Mouse (Mus musculus) neural tube, embryonic 11.5 days (tissue): ENCODE measurements around the gene Fam198a. TPM values are rescaled to one million over a fixed set of nuclear protein-coding genes. Genes with fewer than 3 reads are reported as not detected.

Experiments used
- ATAC-seq: fragments of 200-750 bp; cut with Nextera tagmentation; 2 replicates; pipeline ENCODE4 v1.8.0; 2017; ENCODE audit warnings: moderate number of reproducible peaks, mild to moderate bottlenecking, moderate TSS enrichment, moderate library complexity; ENCODE audit not compliant: insufficient read depth, low FRiP score, low TSS enrichment
- DNase-seq: peaks from one replicate; pipeline ENCODE4 v3.0.0-alpha.2; 2015; ENCODE audit warnings: low spot score
- H3K27ac ChIP-seq: fragments of 300-500 bp; sonication (generic); 2 replicates; pipeline ENCODE4 v1.5.1; 2014; ENCODE audit warnings: low read depth, mild to moderate bottlenecking, low read length
- H3K27me3 ChIP-seq: fragments of 300-500 bp; sonication (generic); 2 replicates; pipeline ENCODE4 v1.6.1; 2014; ENCODE audit warnings: mild to moderate bottlenecking, low read length, mixed read lengths; ENCODE audit not compliant: control insufficient read depth, insufficient read depth
- H3K36me3 ChIP-seq: fragments of 300-500 bp; sonication (generic); 2 replicates; pipeline ENCODE4 v1.6.1; 2014; ENCODE audit warnings: mild to moderate bottlenecking, low read length, moderate library complexity, mixed read lengths; ENCODE audit not compliant: control insufficient read depth, insufficient read depth
- H3K4me1 ChIP-seq: fragments of 300-500 bp; sonication (generic); 2 replicates; pipeline ENCODE4 v1.6.1; 2014; ENCODE audit warnings: low read length, mixed read lengths; ENCODE audit not compliant: control insufficient read depth, insufficient read depth
- H3K4me2 ChIP-seq: fragments of 300-500 bp; sonication (generic); 2 replicates; pipeline ENCODE4 v1.6.1; 2014; ENCODE audit warnings: low read depth, mild to moderate bottlenecking, moderate library complexity
- H3K4me3 ChIP-seq: fragments of 300-500 bp; sonication (generic); 2 replicates; pipeline ENCODE4 v1.5.1; 2014; ENCODE audit warnings: low read depth, low read length
- H3K9ac ChIP-seq: fragments of 300-500 bp; sonication (generic); 2 replicates; pipeline ENCODE4 v1.6.1; 2014; ENCODE audit warnings: mild to moderate bottlenecking, low read length
- H3K9me3 ChIP-seq: fragments of 300-500 bp; sonication (generic); 2 replicates; pipeline ENCODE4 v1.6.1; 2016; ENCODE audit warnings: low read length; ENCODE audit not compliant: control insufficient read depth
- WGBS: fragments of 180-500 bp; shearing (Covaris S2); extraction: QIAGEN DNeasy Blood & Tissue Kit; methylation state at CpG from one replicate; pipeline ENCODE4 v1.1.7; 2014; 5-methylcytosine and 5-hydroxymethylcytosine counted together
- polyA plus RNA-seq: library from polyadenylated mRNA; unstranded; fragments of >200 nt; fragmentation: Nextera tagmentation; extraction: Ambion mirVana; gene quantifications from 2 replicates; pipeline ENCODE4 v1.2.1, GENCODE M21; 2014

Gene Fam198a
- 0.66 and 0.81 TPM in 2 replicates for polyA plus RNA-seq

- 14% methylated on average over 14 of the region's 14 CpGs for WGBS
- Histone ChIP-seq H3K9me3 (no peaks in the 10 kb centered on the region), H3K36me3 (no peaks in the 10 kb centered on the region), H3K9ac (peak within 1 kb of the TSS; percentile 22; the same call in 1 of the 2 replicates), H3K4me1 (no peaks in the 10 kb centered on the region; the same call in 1 of the 2 replicates), H3K4me2 (no peak within 1 kb of the TSS), H3K27ac (no peak within 1 kb of the TSS), H3K4me3 (no peak within 1 kb of the TSS), H3K27me3 (no peaks in the 10 kb centered on the region)
- DNase-seq (peak; percentile 29), ATAC-seq (0 out of 2 replicates have a peak, but pooled peaks have one; percentile 41)
These were observed at the start of gene Fam198a for GRCm38 (mm10) chr9:121950418-121951113. Fam198a (plus strand) TSS chr9:121950988.

- DNase-seq (no peak), ATAC-seq (no peak)
- 69% methylated on average over 5 of the region's 5 CpGs for WGBS
- no peaks in the 10 kb centered on the region for H3K36me3 ChIP-seq
- H3K9me3 ChIP-seq, result no peaks in the 10 kb centered on the region
- no peak overlapping the region for H3K4me3 ChIP-seq
- H3K27me3 ChIP-seq, result no peaks in the 10 kb centered on the region
- no peaks in the 10 kb centered on the region for H3K4me1 ChIP-seq
- no peak overlapping the region for H3K4me2 ChIP-seq
- H3K27ac ChIP-seq, result no peak overlapping the region
- H3K9ac ChIP-seq, result no peak overlapping the region
These were observed 48.8 kb upstream of the Fam198a start for GRCm38 (mm10) chr9:121901710-121902700.

GRCm38 (mm10) chr9:121903476-121904305 is 47.1 kb upstream of the Fam198a start:
- Histone ChIP-seq H3K9ac (no peak overlapping the region), H3K27me3 (no peaks in the 10 kb centered on the region), H3K9me3 (no peaks in the 10 kb centered on the region), H3K4me2 (no peak overlapping the region), H3K4me3 (no peak overlapping the region), H3K27ac (no peak overlapping the region), H3K4me1 (no peaks in the 10 kb centered on the region), H3K36me3 (no peaks in the 10 kb centered on the region)
- no peak for ATAC-seq
- WGBS, result 81% methylated on average over 8 of the region's 8 CpGs
- no peak for DNase-seq

- ATAC-seq (no peak), DNase-seq (no peak)
- 87% methylated on average over 4 of the region's 4 CpGs for WGBS
- Histone ChIP-seq H3K36me3 (no peaks in the 10 kb centered on the region), H3K27me3 (no peaks in the 10 kb centered on the region), H3K9ac (no peak overlapping the region), H3K27ac (no peak overlapping the region), H3K4me2 (no peak overlapping the region), H3K4me3 (no peak overlapping the region), H3K4me1 (no peaks in the 10 kb centered on the region), H3K9me3 (no peaks in the 10 kb centered on the region)
These were observed 46.5 kb upstream of the Fam198a start for GRCm38 (mm10) chr9:121904319-121904718.

GRCm38 (mm10) chr9:121904946-121905345 is 45.8 kb upstream of the Fam198a start:
- Histone ChIP-seq H3K4me2 (no peak overlapping the region), H3K27me3 (no peaks in the 10 kb centered on the region), H3K4me3 (no peak overlapping the region), H3K9ac (no peak overlapping the region), H3K4me1 (no peaks in the 10 kb centered on the region), H3K27ac (no peak overlapping the region), H3K36me3 (no peaks in the 10 kb centered on the region), H3K9me3 (no peaks in the 10 kb centered on the region)
- 87% methylated on average over 7 of the region's 7 CpGs for WGBS
- ATAC-seq, result no peak
- no peak for DNase-seq

GRCm38 (mm10) chr9:121905556-121906185 is 45.1 kb upstream of the Fam198a start:
- Histone ChIP-seq H3K4me2 (no peak overlapping the region), H3K4me1 (no peaks in the 10 kb centered on the region), H3K9ac (no peak overlapping the region), H3K27ac (no peak overlapping the region), H3K36me3 (no peaks in the 10 kb centered on the region), H3K4me3 (no peak overlapping the region), H3K9me3 (no peaks in the 10 kb centered on the region), H3K27me3 (no peaks in the 10 kb centered on the region)
- no peak for DNase-seq
- no peak for ATAC-seq
- WGBS, result 83% methylated on average over 4 of the region's 4 CpGs

- WGBS, result 84% methylated on average over 5 of the region's 5 CpGs
- Histone ChIP-seq H3K9me3 (no peaks in the 10 kb centered on the region), H3K4me3 (no peak overlapping the region), H3K9ac (no peak overlapping the region), H3K27ac (no peak overlapping the region), H3K4me1 (no peaks in the 10 kb centered on the region), H3K36me3 (no peaks in the 10 kb centered on the region), H3K4me2 (no peak overlapping the region), H3K27me3 (no peaks in the 10 kb centered on the region)
- ATAC-seq, result no peak
- no peak for DNase-seq
These were observed 44.3 kb upstream of the Fam198a start for GRCm38 (mm10) chr9:121906456-121906855.
